Mouse (Mus musculus): ENCODE measurements around the gene Fxyd2. TPM values are rescaled to one million over a fixed set of nuclear protein-coding genes. Genes with fewer than 3 reads are reported as not detected.

The Fxyd2 gene
- 1.2 and 1.5 TPM in 2 replicates for polyA plus RNA-seq (2016; fragmentation: Nextera tagmentation; extraction: Ambion mirVana)

DNA sequence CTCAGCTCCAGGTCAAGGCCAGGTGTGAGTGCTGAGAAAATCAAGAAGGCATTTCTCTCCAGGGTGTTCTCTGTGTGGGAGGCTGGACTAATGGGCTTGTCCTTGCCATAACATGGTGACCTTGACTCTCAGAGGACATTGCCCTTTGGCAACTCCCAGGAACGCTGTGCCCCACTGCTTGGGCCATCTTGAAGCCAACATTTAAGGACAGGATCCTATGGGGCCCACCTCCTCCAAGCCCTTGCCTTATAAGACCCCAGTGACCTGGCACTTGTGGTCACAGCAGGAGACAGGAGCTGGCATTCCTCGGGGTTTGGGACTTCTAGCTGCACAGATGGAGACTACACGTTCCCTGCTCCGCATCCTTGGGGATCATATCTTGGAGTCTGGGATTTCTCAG lies at the start of gene Fxyd2:
Fxyd2 (plus strand) TSS at position 236 of the 400 bp plus-strand sequence.
- H3K4me3 ChIP-seq, result no peak within 1 kb of the TSS
- H3K9ac ChIP-seq, result no peak within 1 kb of the TSS
- WGBS (ENCODE audit: insufficient replicate concordance), result 61% methylated on average over 4 of the region's 4 CpGs
- ATAC-seq, result no peak
- no peaks in the 10 kb centered on the region for H3K4me1 ChIP-seq
- H3K27me3 ChIP-seq (replicated peaks), result peaks cover 48% of the 10 kb centered on the region
- no peaks in the 10 kb centered on the region for H3K36me3 ChIP-seq
- no peak within 1 kb of the TSS for H3K4me2 ChIP-seq
- H3K9me3 ChIP-seq (replicated peaks), result no peaks in the 10 kb centered on the region
- no peak within 1 kb of the TSS for H3K27ac ChIP-seq

DNA sequence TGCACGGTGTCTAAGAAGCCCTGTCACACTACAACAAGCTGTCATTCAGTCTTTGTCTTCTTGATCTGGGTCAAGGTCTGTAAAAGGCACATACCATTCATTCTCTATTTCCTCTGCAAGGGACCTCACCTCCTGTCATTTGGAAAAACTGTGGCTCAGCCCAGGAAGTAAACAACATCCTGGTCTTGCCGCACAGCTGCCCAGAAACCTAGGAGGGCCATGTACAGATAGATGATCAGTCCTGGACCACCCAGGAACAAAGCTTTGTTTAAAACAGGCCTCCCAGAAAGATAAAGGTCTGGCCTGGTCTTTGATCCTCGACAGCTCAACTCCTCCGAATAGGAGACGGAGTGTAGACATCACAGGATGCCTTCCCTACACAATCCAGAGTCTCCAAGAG lies 49.6 kb upstream of the Fxyd2 start:
- H3K9ac ChIP-seq, result no peak overlapping the region
- H3K4me2 ChIP-seq, result no peak overlapping the region
- 38% methylated on average over 5 of the region's 5 CpGs for WGBS (ENCODE audit: insufficient replicate concordance)
- ATAC-seq, result no peak
- H3K27ac ChIP-seq, result no peak overlapping the region
- H3K27me3 ChIP-seq (replicated peaks), result no peaks in the 10 kb centered on the region
- H3K36me3 ChIP-seq, result no peaks in the 10 kb centered on the region
- H3K9me3 ChIP-seq (replicated peaks), result no peaks in the 10 kb centered on the region
- H3K4me1 ChIP-seq, result no peaks in the 10 kb centered on the region
- no peak overlapping the region for H3K4me3 ChIP-seq

DNA sequence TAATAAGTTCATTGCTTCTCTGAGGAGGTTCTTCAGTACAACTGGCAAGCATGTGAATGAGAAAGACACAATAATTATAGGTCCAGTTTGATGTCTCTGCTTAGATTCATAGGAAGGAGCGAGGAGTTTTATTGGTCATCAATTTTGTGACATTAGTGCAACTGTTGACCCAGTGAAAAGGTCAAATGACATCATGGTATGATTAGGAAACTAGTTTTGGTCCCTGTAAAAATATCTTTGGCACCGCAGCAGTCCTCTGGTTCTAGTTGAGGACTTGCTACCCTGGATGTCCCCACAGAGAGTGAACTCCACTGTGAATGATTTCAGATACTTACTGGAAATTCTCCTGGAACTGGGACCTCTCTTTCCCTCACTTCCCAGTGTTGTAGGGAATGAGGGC lies 44.3 kb upstream of the Fxyd2 start:
- Histone ChIP-seq H3K4me3 (no peak overlapping the region), H3K4me1 (no peaks in the 10 kb centered on the region), H3K36me3 (no peaks in the 10 kb centered on the region), H3K27me3 (replicated peaks) (0 out of 2 replicates have a peak, but pooled peaks cover 2% of the 10 kb centered on the region), H3K27ac (no peak overlapping the region), H3K9me3 (replicated peaks) (no peaks in the 10 kb centered on the region), H3K9ac (no peak overlapping the region), H3K4me2 (no peak overlapping the region)
- no peak for ATAC-seq
- WGBS (ENCODE audit: insufficient replicate concordance), result 75% methylated on average over 2 of the region's 2 CpGs

DNA sequence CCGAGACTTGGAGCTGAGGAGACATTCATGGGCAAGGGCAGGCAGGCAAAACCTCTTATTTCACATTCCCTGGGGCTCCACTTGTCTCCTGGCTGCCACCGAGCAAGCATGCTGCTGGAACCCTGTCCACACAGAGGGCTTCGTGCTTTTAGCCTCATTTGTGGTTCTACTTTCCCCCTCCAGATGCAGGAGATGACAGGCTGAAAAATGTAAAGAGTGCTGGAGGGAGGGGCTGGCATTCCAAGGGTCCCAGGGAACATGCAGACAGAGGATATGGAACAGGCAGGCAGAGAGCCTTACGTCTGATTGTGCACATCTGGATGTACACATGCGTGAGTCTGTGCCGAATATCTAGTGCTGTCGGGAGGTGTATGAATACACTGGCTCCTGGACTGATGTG lies 41.1 kb upstream of the Fxyd2 start:
- no peaks in the 10 kb centered on the region for H3K4me1 ChIP-seq
- no peak for ATAC-seq
- H3K4me3 ChIP-seq, result no peak overlapping the region
- H3K27me3 ChIP-seq (replicated peaks), result 0 out of 2 replicates have a peak, but pooled peaks cover 6% of the 10 kb centered on the region
- H3K36me3 ChIP-seq, result no peaks in the 10 kb centered on the region
- WGBS (ENCODE audit: insufficient replicate concordance), result 59% methylated on average over 7 of the region's 7 CpGs
- H3K4me2 ChIP-seq, result no peak overlapping the region
- H3K27ac ChIP-seq, result no peak overlapping the region
- H3K9me3 ChIP-seq (replicated peaks), result no peaks in the 10 kb centered on the region
- H3K9ac ChIP-seq, result no peak overlapping the region

DNA sequence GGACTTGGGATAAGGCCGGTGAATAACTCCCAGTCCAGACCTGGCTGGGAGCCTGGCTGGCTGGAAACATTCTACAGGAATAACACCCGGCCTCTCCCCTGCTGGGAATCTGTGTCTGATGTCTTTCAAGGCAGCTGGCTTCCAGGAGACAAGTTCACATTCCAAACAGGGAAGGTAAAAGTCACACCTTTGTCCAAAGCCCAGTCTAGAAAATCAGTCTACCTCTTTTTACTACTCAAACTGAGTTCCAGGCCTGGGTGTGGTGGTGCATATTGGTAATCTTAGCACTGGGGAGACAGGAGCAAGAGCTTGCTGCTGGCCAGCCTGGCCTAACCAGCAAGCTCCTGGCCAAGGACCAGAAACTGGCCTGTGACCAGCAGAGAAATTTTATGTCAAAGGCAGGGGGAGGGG lies 37.4 kb upstream of the Fxyd2 start:
- no peak overlapping the region for H3K9ac ChIP-seq
- no peak for ATAC-seq
- 41% methylated on average over 2 of the region's 2 CpGs for WGBS (ENCODE audit: insufficient replicate concordance)
- H3K27ac ChIP-seq, result no peak overlapping the region
- no peak overlapping the region for H3K4me2 ChIP-seq
- H3K4me3 ChIP-seq, result no peak overlapping the region
- H3K27me3 ChIP-seq (replicated peaks), result peaks cover 9% of the 10 kb centered on the region
- H3K4me1 ChIP-seq, result no peaks in the 10 kb centered on the region
- H3K9me3 ChIP-seq (replicated peaks), result no peaks in the 10 kb centered on the region
- H3K36me3 ChIP-seq, result no peaks in the 10 kb centered on the region

DNA sequence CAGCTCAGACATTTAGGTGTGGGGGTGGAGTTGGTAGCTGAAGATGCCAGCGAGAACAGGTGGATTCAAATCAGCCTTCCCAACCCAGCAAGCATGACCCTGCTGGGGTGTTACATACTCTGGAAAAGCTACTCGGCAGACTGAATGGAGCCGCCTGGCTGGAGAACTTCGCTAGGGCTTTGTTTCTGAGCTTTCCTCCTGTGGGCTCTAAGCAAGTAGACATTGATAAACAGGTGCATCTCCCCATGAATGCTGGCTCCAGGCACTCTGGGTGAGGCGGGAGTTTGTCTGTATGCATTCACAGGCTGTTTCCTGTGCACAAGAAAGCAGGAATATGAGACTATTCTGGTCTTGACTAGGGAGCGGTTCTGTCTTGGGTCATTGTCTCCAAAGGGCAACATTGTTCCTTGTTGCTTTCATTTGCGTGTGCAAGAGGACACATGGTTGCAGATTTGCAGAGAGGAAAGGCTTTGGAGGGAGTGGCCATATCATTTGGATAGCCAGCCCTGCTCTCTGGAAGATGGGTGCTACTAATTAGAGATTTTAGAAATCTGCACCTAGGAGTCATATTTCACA lies 35.7 kb upstream of the Fxyd2 start:
- WGBS (ENCODE audit: insufficient replicate concordance), result 63% methylated on average over 7 of the region's 7 CpGs
- no peak for ATAC-seq
- no peak overlapping the region for H3K4me3 ChIP-seq

DNA sequence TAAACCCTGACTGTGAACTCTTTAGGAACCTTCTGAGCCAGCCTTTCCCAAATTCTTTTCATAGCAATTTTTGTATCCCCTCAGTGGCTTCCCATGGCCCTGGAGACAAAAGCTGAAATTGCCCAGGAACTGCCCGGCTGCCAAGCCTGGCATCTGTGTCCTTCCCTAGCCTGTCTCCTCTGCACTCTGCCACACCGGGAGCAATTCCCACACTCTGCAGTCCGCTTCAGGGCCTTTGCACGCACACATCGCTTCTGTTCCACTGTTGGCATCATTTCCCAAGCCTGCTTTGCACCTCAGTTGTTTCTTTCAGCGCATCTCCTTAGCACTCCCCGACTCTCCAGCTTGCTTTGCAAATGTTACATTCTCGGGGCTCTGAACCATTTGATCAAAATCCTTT lies 31.8 kb upstream of the Fxyd2 start:
- no peak overlapping the region for H3K27ac ChIP-seq
- H3K4me1 ChIP-seq, result no peaks in the 10 kb centered on the region
- no peak overlapping the region for H3K4me3 ChIP-seq
- H3K9ac ChIP-seq, result no peak overlapping the region
- peaks cover 59% of the 10 kb centered on the region for H3K27me3 ChIP-seq (replicated peaks)
- ATAC-seq, result no peak
- H3K36me3 ChIP-seq, result no peaks in the 10 kb centered on the region
- 57% methylated on average over 8 of the region's 8 CpGs for WGBS (ENCODE audit: insufficient replicate concordance)
- no peak overlapping the region for H3K4me2 ChIP-seq
- no peaks in the 10 kb centered on the region for H3K9me3 ChIP-seq (replicated peaks)

More for the DNA sequence above, 35.7 kb upstream of the Fxyd2 start:
- Histone ChIP-seq H3K4me1 (no peaks in the 10 kb centered on the region), H3K27me3 (replicated peaks) (peaks cover 26% of the 10 kb centered on the region), H3K36me3 (no peaks in the 10 kb centered on the region), H3K9me3 (replicated peaks) (no peaks in the 10 kb centered on the region), H3K4me2 (no peak overlapping the region), H3K9ac (no peak overlapping the region), H3K27ac (no peak overlapping the region)

DNA sequence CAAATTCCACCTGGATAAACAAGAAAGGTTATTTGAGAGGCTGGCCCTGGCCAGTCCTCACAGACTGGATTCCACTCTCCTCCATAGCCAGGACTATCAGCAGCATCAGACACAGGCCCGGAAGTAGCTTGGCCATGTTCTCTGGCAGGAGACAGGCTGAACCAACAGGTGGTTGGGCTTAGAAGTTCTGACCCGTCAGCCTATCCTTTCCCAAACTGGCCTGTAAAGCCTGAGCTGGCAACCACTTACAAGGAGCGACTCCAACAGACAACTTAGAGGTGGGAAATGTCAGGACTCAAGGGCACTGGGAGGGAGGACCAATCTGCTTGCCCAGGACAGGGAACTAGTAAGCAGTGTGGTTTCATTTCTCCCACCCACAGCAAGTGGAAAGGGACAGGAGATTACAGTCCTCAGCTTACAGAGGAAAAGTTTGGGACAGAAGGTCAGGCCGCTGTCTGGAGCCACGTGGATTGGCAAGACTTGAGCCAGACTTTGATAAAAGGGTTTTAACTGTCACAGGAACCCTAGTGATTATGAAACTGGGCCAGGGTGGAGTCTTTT lies 31.0 kb upstream of the Fxyd2 start:
- H3K27me3 ChIP-seq (replicated peaks), result peaks cover 59% of the 10 kb centered on the region
- ATAC-seq, result no peak
- 35% methylated on average over 5 of the region's 5 CpGs for WGBS (ENCODE audit: insufficient replicate concordance)

DNA sequence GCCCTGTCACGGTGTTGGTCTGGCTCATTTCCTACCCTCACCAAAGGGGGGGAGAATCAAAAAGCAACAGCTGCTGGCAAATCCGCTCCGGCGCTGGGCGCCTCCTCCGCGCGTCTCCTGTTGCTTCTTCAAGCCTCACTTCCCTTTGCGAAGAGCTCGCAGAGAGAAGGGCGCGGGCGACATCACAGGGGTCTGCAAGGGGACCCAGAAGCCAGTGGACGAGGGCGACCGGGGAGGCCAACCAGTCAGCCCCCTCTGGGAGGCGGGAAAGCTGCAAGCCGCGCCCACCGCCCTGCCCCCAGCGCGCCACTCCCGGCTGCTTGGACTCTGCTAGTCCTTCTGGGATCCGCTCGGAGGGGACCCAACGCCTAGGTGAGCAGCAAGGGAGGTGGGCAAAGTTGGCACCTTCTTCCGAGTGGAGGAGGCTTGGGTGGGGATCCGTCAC lies 29.3 kb upstream of the Fxyd2 start, which contains the start of gene Fxyd6:
Fxyd6 (plus strand) TSS at position 69 of the 445 bp plus-strand sequence.
- H3K9ac ChIP-seq, result no peak within 1 kb of the TSS
- peak within 1 kb of the TSS; percentile 46 for H3K4me3 ChIP-seq
- no peaks in the 10 kb centered on the region for H3K4me1 ChIP-seq
- H3K4me2 ChIP-seq, result peak within 1 kb of the TSS; percentile 58
- no peaks in the 10 kb centered on the region for H3K9me3 ChIP-seq (replicated peaks)
- WGBS (ENCODE audit: insufficient replicate concordance), result 3% methylated on average over 28 of the region's 28 CpGs
- peaks cover 59% of the 10 kb centered on the region for H3K27me3 ChIP-seq (replicated peaks)
- no peaks in the 10 kb centered on the region for H3K36me3 ChIP-seq
- H3K27ac ChIP-seq, result no peak within 1 kb of the TSS
- no peak for ATAC-seq

More for the DNA sequence above, 31.0 kb upstream of the Fxyd2 start:
- Histone ChIP-seq H3K36me3 (no peaks in the 10 kb centered on the region), H3K27ac (no peak overlapping the region), H3K9me3 (replicated peaks) (no peaks in the 10 kb centered on the region), H3K4me3 (no peak overlapping the region), H3K4me1 (no peaks in the 10 kb centered on the region), H3K4me2 (no peak overlapping the region), H3K9ac (no peak overlapping the region)

DNA sequence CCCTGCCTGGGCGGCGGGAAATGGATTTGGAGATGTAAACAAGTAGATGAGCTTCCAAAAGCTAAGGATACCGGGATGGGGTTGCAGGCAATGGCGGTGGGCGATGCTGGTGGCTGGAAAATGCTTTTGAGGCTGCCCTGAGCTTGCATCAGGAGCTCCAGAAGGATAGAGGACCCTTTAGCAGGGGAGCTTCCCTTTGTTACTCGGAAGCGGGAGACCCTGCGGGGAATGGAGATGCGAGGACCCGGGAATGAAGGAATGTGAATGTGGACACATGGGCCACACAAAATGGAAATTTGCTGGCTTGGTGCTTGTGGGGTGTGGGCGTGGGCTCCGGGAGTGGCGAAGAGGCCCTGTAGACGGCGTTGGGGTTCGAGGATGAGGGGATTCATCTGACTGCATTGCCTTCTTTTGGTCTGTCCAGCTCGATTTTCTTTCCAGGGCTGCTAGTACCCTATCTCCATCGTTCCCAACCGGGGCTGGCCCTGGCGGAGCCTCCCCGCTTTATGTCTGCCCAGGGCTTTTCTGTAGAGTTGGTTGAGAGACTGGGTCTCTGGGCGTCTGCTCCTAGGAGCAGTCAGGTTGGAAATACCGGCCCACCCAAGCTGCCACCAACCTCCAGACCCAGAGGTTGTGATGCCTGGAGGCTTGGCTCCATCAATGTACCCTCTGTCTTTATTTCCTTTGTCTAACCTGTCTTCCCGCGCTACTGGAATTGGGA lies 28.7 kb upstream of the Fxyd2 start:
- peaks cover 59% of the 10 kb centered on the region for H3K27me3 ChIP-seq (replicated peaks)
- no peak overlapping the region for H3K27ac ChIP-seq
- peak overlapping the region; percentile 46 for H3K4me3 ChIP-seq
- WGBS (ENCODE audit: insufficient replicate concordance), result 10% methylated on average over 25 of the region's 25 CpGs
- no peak overlapping the region for H3K9ac ChIP-seq
- ATAC-seq, result no peak
- no peaks in the 10 kb centered on the region for H3K4me1 ChIP-seq
- no peaks in the 10 kb centered on the region for H3K36me3 ChIP-seq
- H3K9me3 ChIP-seq (replicated peaks), result no peaks in the 10 kb centered on the region
- H3K4me2 ChIP-seq, result peak overlapping the region; percentile 58

DNA sequence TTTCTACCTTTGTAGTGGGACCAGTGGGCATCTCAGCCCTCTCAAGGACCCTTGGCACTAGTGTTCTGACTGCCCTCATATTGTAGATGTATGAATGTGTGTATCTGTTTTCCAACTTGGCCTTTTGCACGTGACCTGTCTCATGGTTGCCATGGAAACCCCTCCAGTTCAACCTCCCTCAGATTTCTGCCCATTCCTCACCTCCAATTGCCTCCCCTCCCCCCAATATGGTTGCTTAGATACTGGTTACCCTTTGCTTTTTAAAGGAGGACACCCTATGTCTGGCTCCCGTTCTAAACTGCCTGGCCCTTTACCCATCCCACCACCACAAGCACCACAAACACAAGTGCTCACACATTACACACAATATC lies 28.1 kb upstream of the Fxyd2 start:
- Histone ChIP-seq H3K27me3 (replicated peaks) (peaks cover 59% of the 10 kb centered on the region), H3K4me2 (no peak overlapping the region; the same call in 1 of the 2 replicates), H3K4me1 (no peaks in the 10 kb centered on the region), H3K9me3 (replicated peaks) (no peaks in the 10 kb centered on the region), H3K4me3 (no peak overlapping the region), H3K27ac (no peak overlapping the region), H3K9ac (no peak overlapping the region), H3K36me3 (no peaks in the 10 kb centered on the region)
- 53% methylated on average over 2 of the region's 2 CpGs for WGBS (ENCODE audit: insufficient replicate concordance)
- no peak for ATAC-seq

DNA sequence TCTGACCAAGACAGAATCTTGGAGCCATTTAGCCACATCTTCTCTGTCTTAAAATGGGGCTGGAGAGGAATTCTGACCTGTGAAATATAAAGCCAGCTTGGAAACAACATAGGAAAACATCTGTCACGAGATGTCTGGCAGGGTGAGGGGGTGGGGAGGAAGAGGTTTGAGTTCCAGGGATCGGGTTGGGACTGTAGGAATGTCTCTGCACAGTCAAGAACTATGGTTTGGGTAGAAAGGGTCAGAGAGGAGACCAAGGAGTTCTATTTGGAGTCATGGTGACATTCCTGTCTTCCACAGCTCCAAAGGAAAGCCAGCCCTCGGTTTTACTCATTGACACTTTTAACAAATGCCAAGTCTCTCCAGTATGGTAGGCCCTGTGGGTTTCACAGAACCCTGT lies 25.6 kb upstream of the Fxyd2 start:
- ATAC-seq, result no peak
- no peaks in the 10 kb centered on the region for H3K36me3 ChIP-seq
- WGBS (ENCODE audit: insufficient replicate concordance), result 40% methylated on average over 3 of the region's 3 CpGs

More for the DNA sequence above, 25.6 kb upstream of the Fxyd2 start:
- H3K27ac ChIP-seq, result no peak overlapping the region
- H3K9ac ChIP-seq, result no peak overlapping the region
- H3K4me2 ChIP-seq, result no peak overlapping the region
- H3K4me1 ChIP-seq, result no peaks in the 10 kb centered on the region
- no peaks in the 10 kb centered on the region for H3K9me3 ChIP-seq (replicated peaks)
- peaks cover 37% of the 10 kb centered on the region for H3K27me3 ChIP-seq (replicated peaks)
- H3K4me3 ChIP-seq, result no peak overlapping the region

Measured in liver, embryonic 12.5 days (tissue).